Comparison of ENCODE assay signal across 26 mouse cellular contexts in the genomic region with DNA sequence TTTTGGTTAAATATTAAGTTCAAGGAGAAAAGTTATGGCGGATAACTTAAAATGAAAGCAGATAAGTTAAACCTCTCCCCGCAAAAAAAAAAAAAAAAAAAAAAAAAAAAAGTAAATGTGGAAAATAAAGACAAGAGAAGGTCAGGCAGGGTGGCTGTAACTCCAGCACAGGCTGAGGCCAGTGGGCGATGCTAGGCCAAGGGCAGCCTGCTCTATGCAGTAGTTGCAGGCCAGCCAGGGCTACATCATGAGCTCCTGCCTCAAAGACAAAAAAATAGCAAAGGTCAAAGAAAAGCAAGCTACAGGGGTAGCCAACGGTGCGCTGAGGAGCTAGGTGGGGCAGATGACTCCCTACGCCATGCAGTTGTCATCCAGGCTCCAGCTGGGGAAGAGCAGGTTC.
DNase-seq lines count a peak whose midpoint lies in the region; ATAC-seq lines count a peak whose summit lies in the region.
"Had no signal": no experiment of that assay in that cellular context is flagged by ENCODE, and none has a peak within 500 bp of the region (broad histone marks: within the 10 kb centered on the region; RNA-seq: fewer than 3 reads in every experiment).

No protein-coding gene starts in this region.

- 0 out of 2 replicates have a peak overlapping the region, but pooled peaks have one; percentile 16 for H3K27ac ChIP-seq in kidney, embryonic 16.5 days (ENCODE audit: low read length)
- no peak overlapping the region for H3K27ac ChIP-seq in intestine, embryonic 14.5 days (ENCODE audit: low read depth)
- 0 out of 2 replicates have a peak overlapping the region, but pooled peaks have one; percentile 67 for H3K27ac ChIP-seq in intestine, embryonic 15.5 days
- H3K27ac ChIP-seq in stomach, embryonic 15.5 days, result peak overlapping the region; percentile 35; the same call in 1 of the 2 replicates
- H3K27ac ChIP-seq: heart, adult 2 months; hindbrain, embryonic 15.5 days; layer of hippocampus, adult 2 months; liver, embryonic 12.5 days; macrophage; midbrain, embryonic 13.5 days; neural tube, embryonic 13.5 days had no signal

- H3K4me1 ChIP-seq in kidney, embryonic 16.5 days (ENCODE audit: insufficient read depth, low read length), result no peaks in the 10 kb centered on the region
- H3K4me1 ChIP-seq in intestine, embryonic 14.5 days (replicated peaks; ENCODE audit: control insufficient read depth, insufficient read depth, low read length), result no peaks in the 10 kb centered on the region
- 0 out of 2 replicates have a peak, but pooled peaks cover 5% of the 10 kb centered on the region for H3K4me1 ChIP-seq in intestine, embryonic 15.5 days (replicated peaks)
- H3K4me1 ChIP-seq in stomach, embryonic 15.5 days, result no peaks in the 10 kb centered on the region
- H3K4me1 ChIP-seq: hindbrain, embryonic 15.5 days; liver, embryonic 12.5 days; midbrain, embryonic 13.5 days; neural tube, embryonic 13.5 days had no signal

- WGBS in kidney, embryonic 16.5 days, result 86% methylated on average over 6 of the region's 6 CpGs
- WGBS in intestine, embryonic 14.5 days, result 77% methylated on average over 6 of the region's 6 CpGs
- 71% methylated on average over 6 of the region's 6 CpGs for WGBS in intestine, embryonic 15.5 days
- 81% methylated on average over 6 of the region's 6 CpGs for WGBS in stomach, embryonic 15.5 days

- no peak for DNase-seq in kidney, postnatal 4 days
- no peak for DNase-seq in intestine, embryonic 14.5 days (ENCODE audit: low spot score)
- no peak for DNase-seq in right cerebral cortex, postnatal 10 days (ENCODE audit: low spot score in 2 of 2)
- DNase-seq: B cell, adult 2 months; cerebellum, adult 2 months; cerebellum, postnatal 14 days; forebrain, postnatal 0 days; heart, adult 2 months; heart, postnatal 4 days; left cerebral cortex, postnatal 4 days; liver, postnatal 0 days; thymus, adult 2 months; thymus, postnatal 36 days had no signal

- no peaks in the 10 kb centered on the region for H3K27me3 ChIP-seq in kidney, embryonic 16.5 days (ENCODE audit: insufficient read depth, low read length)
- no peaks in the 10 kb centered on the region for H3K27me3 ChIP-seq in intestine, embryonic 14.5 days (replicated peaks; ENCODE audit: control insufficient read depth, insufficient read depth, low read length)
- no peaks in the 10 kb centered on the region for H3K27me3 ChIP-seq in intestine, embryonic 15.5 days (replicated peaks)
- no peaks in the 10 kb centered on the region for H3K27me3 ChIP-seq in stomach, embryonic 15.5 days (replicated peaks)
- H3K27me3 ChIP-seq: heart, embryonic 12.5 days; hindbrain, embryonic 15.5 days; liver, embryonic 12.5 days; midbrain, embryonic 13.5 days; neural tube, embryonic 13.5 days had no signal

- H3K9me3 ChIP-seq in kidney, embryonic 16.5 days (ENCODE audit: low read length), result no peaks in the 10 kb centered on the region
- no peaks in the 10 kb centered on the region for H3K9me3 ChIP-seq in intestine, embryonic 14.5 days (ENCODE audit: control insufficient read depth, low read length)
- no peaks in the 10 kb centered on the region for H3K9me3 ChIP-seq in intestine, embryonic 15.5 days
- no peaks in the 10 kb centered on the region for H3K9me3 ChIP-seq in stomach, embryonic 15.5 days
- H3K9me3 ChIP-seq: hindbrain, embryonic 15.5 days; liver, embryonic 12.5 days; midbrain, embryonic 13.5 days; neural tube, embryonic 13.5 days had no signal

- no peak for ATAC-seq in kidney, embryonic 16.5 days (ENCODE audit: low FRiP score, low TSS enrichment)
- peak; percentile 30; the same call in 1 of the 2 replicates for ATAC-seq in intestine, embryonic 14.5 days (replicated peaks; ENCODE audit: low FRiP score, low TSS enrichment, low read depth)
- ATAC-seq in intestine, embryonic 15.5 days, result peak; percentile 58
- ATAC-seq in stomach, embryonic 15.5 days (ENCODE audit: insufficient read depth, low FRiP score, low read depth), result peak; percentile 61; the same call in 1 of the 2 replicates
- ATAC-seq: forebrain, postnatal 0 days; inflammation-experienced regulatory T-cells, adult 6 months; liver, embryonic 12.5 days; liver, postnatal 0 days; lung, postnatal 0 days; midbrain, embryonic 13.5 days had no signal

- H3K36me3 ChIP-seq in kidney, embryonic 16.5 days (ENCODE audit: insufficient read depth, low read length), result no peaks in the 10 kb centered on the region
- H3K36me3 ChIP-seq in intestine, embryonic 14.5 days (ENCODE audit: control insufficient read depth, insufficient read depth, low read length), result no peaks in the 10 kb centered on the region
- no peaks in the 10 kb centered on the region for H3K36me3 ChIP-seq in intestine, embryonic 15.5 days
- H3K36me3 ChIP-seq in stomach, embryonic 15.5 days, result no peaks in the 10 kb centered on the region
- H3K36me3 ChIP-seq: heart, embryonic 12.5 days; hindbrain, embryonic 15.5 days; liver, embryonic 12.5 days; midbrain, embryonic 13.5 days; neural tube, embryonic 13.5 days had no signal

- H3K9ac ChIP-seq in kidney, embryonic 16.5 days (replicated peaks; ENCODE audit: low read length), result no peak overlapping the region
- no peak overlapping the region for H3K9ac ChIP-seq in intestine, embryonic 14.5 days (ENCODE audit: low read length)
- H3K9ac ChIP-seq in intestine, embryonic 15.5 days, result no peak overlapping the region
- no peak overlapping the region for H3K9ac ChIP-seq in stomach, embryonic 15.5 days
- H3K9ac ChIP-seq: forebrain, postnatal 0 days; heart, embryonic 12.5 days; hindbrain, embryonic 15.5 days; liver, embryonic 12.5 days; liver, postnatal 0 days; midbrain, embryonic 13.5 days; neural tube, embryonic 13.5 days had no signal

- H3K4me2 ChIP-seq in kidney, embryonic 16.5 days (replicated peaks; ENCODE audit: low read depth, low read length), result no peak overlapping the region
- H3K4me2 ChIP-seq in intestine, embryonic 14.5 days (ENCODE audit: low read length), result no peak overlapping the region
- H3K4me2 ChIP-seq in intestine, embryonic 15.5 days (replicated peaks), result no peak overlapping the region
- no peak overlapping the region for H3K4me2 ChIP-seq in stomach, embryonic 15.5 days
- H3K4me2 ChIP-seq: heart, embryonic 12.5 days; hindbrain, embryonic 15.5 days; liver, embryonic 12.5 days; midbrain, embryonic 13.5 days; neural tube, embryonic 13.5 days had no signal

- H3K4me3 ChIP-seq in kidney, embryonic 16.5 days (ENCODE audit: low read length), result no peak overlapping the region
- no peak overlapping the region for H3K4me3 ChIP-seq in intestine, embryonic 14.5 days (ENCODE audit: low read depth, low read length)
- no peak overlapping the region for H3K4me3 ChIP-seq in intestine, embryonic 15.5 days (replicated peaks)
- no peak overlapping the region for H3K4me3 ChIP-seq in stomach, embryonic 15.5 days (replicated peaks)
- H3K4me3 ChIP-seq: erythroblast, embryonic 14.5 days; heart, adult 2 months; heart, embryonic 12.5 days; hindbrain, embryonic 15.5 days; layer of hippocampus, adult 2 months; liver, embryonic 12.5 days; midbrain, embryonic 13.5 days; neural tube, embryonic 13.5 days had no signal
